Mouse (Mus musculus): ENCODE data around the gene Tgfbr1. TPM values are rescaled to one million over a fixed set of nuclear protein-coding genes. Genes with fewer than 3 reads are reported as not detected.

Tgfbr1 gene
- polyA plus RNA-seq, 2 experiments = 35.1 to 43.0 TPM

GRCm38 (mm10) chr4:47449586-47450522, 96.8 kb downstream of the Tgfbr1 start:
- ATAC-seq (ENCODE audit: low FRiP score, low read depth) = no peak
- Histone ChIP-seq H3K27ac (replicated peaks; ENCODE audit: low read depth, low read length) (no peak overlapping the region), H3K9ac (ENCODE audit: low read depth, low read length, severe bottlenecking) (no peak overlapping the region), H3K4me1 (ENCODE audit: control insufficient read depth, insufficient read depth, low read length) (no peaks in the 10 kb centered on the region), H3K4me2 (replicated peaks; ENCODE audit: low read depth, low read length, severe bottlenecking) (no peak overlapping the region), H3K36me3 (ENCODE audit: control insufficient read depth, insufficient read depth, low read length) (no peaks in the 10 kb centered on the region), H3K4me3 (replicated peaks; ENCODE audit: low read length) (no peak overlapping the region), H3K9me3 (ENCODE audit: control insufficient read depth, low read length) (no peaks in the 10 kb centered on the region), H3K27me3 (ENCODE audit: control insufficient read depth, insufficient read depth, low read length) (no peaks in the 10 kb centered on the region)
- no peak for TF ChIP-seq POLR2A (IDR thresholded peaks at IDR 0.05; ENCODE audit: borderline replicate concordance, extremely low read depth, insufficient read depth, insufficient read length)
- 33% methylated on average over 18 of the region's 18 CpGs for WGBS
- DNase-seq (ENCODE audit: low spot score) = no peak

Other genes with a start within 250 kb of the Tgfbr1 start
- gene Col15a1, start 145.1 kb upstream of the Tgfbr1 start, polyA plus RNA-seq (2012; rRNA removed) = 86.3 and 102 TPM in 2 replicates
- 30.6 and 31.5 TPM in 2 replicates for gene Col15a1, start 145.1 kb upstream of the Tgfbr1 start, polyA plus RNA-seq (2014; fragmentation: Nextera tagmentation; extraction: Ambion mirVana)
- gene Alg2, start 121.1 kb downstream of the Tgfbr1 start, polyA plus RNA-seq (2012; rRNA removed) = 37.3 and 42.3 TPM in 2 replicates
- 68.1 and 74.0 TPM in 2 replicates for gene Alg2, start 121.1 kb downstream of the Tgfbr1 start, polyA plus RNA-seq (2014; fragmentation: Nextera tagmentation; extraction: Ambion mirVana)
- gene Sec61b, start 121.4 kb downstream of the Tgfbr1 start, polyA plus RNA-seq (2012; rRNA removed) = 421 and 423 TPM in 2 replicates
- 432 and 473 TPM in 2 replicates for gene Sec61b, start 121.4 kb downstream of the Tgfbr1 start, polyA plus RNA-seq (2014; fragmentation: Nextera tagmentation; extraction: Ambion mirVana)

Measured in limb, embryonic 14.5 days (tissue).